Mouse (Mus musculus) liver, postnatal 0 days (tissue): ENCODE results near the gene Zfp13.

Source experiments
- CTCF ChIP-seq: sonication (generic); IDR thresholded peaks from 2 replicates; pipeline ENCODE4 v1.5.1; 2016; ENCODE audit warnings: antibody characterized with exemption, low read depth
- EP300 ChIP-seq: IDR thresholded peaks from 2 replicates; pipeline ENCODE4 v1.6.1; 2016; ENCODE audit warnings: antibody characterized with exemption, low read depth, mild to moderate bottlenecking

GRCm38 (mm10) chr17:23645894-23646293 is 46.6 kb upstream of the Zfp13 start:
- TF ChIP-seq CTCF (no peak), EP300 (no peak)
